Mouse (Mus musculus): ENCODE measurements around the gene Twsg1. TPM values are rescaled to one million over a fixed set of nuclear protein-coding genes. Genes with fewer than 3 reads are reported as not detected.

Twsg1 gene
- polyA plus RNA-seq, 1 experiment from 2014 or later = 63.5 TPM

GRCm38 (mm10) chr17:65919235-65919634, 31.8 kb downstream of the Twsg1 start:
- WGBS = 62% methylated on average over 3 of the region's 3 CpGs
- ATAC-seq (ENCODE audit: low FRiP score, low TSS enrichment) = peak; percentile 58; the same call in 1 of the 2 replicates

GRCm38 (mm10) chr17:65916135-65916668, 34.8 kb downstream of the Twsg1 start:
- H3K36me3 ChIP-seq (ENCODE audit: control insufficient read depth, insufficient read depth, low read length) = no peaks in the 10 kb centered on the region
- H3K4me3 ChIP-seq (ENCODE audit: low read depth, low read length) = no peak overlapping the region
- peaks cover 10% of the 10 kb centered on the region; the same call in 1 of the 2 replicates for H3K4me1 ChIP-seq (replicated peaks; ENCODE audit: control insufficient read depth, insufficient read depth)
- peak overlapping the region; percentile 50; the same call in 1 of the 2 replicates for H3K9ac ChIP-seq (ENCODE audit: low read length)
- peak overlapping the region; percentile 27 for H3K4me2 ChIP-seq (replicated peaks; ENCODE audit: low read depth)
- ATAC-seq (ENCODE audit: low FRiP score, low TSS enrichment) (peak; percentile 82), DNase-seq (ENCODE audit: low spot score) (peak; percentile 78)
- 6% methylated on average over 8 of the region's 8 CpGs for WGBS
- TF ChIP-seq CTCF (IDR thresholded peaks at IDR 0.05; ENCODE audit: low read depth) (peak; percentile 20; the same call in 1 of the 2 replicates), EP300 (optimal IDR thresholded peaks at IDR 0.05) (peak; percentile 6)
- H3K9me3 ChIP-seq (ENCODE audit: control insufficient read depth, low read length) = no peaks in the 10 kb centered on the region
- no peaks in the 10 kb centered on the region for H3K27me3 ChIP-seq (ENCODE audit: control insufficient read depth, insufficient read depth, low read length)
- H3K27ac ChIP-seq (replicated peaks) = peak overlapping the region; percentile 95

More at GRCm38 (mm10) chr17:65919235-65919634, 31.8 kb downstream of the Twsg1 start:
- TF ChIP-seq EP300 (optimal IDR thresholded peaks at IDR 0.05) = no peak
- no peak for TF ChIP-seq CTCF (IDR thresholded peaks at IDR 0.05; ENCODE audit: low read depth)
- no peaks in the 10 kb centered on the region for H3K9me3 ChIP-seq (ENCODE audit: control insufficient read depth, low read length)
- H3K27me3 ChIP-seq (ENCODE audit: control insufficient read depth, insufficient read depth, low read length) = no peaks in the 10 kb centered on the region
- H3K27ac ChIP-seq (replicated peaks) = peak overlapping the region; percentile 45; the same call in 1 of the 2 replicates
- no peak overlapping the region for H3K4me2 ChIP-seq (replicated peaks; ENCODE audit: low read depth)
- H3K4me1 ChIP-seq (replicated peaks; ENCODE audit: control insufficient read depth, insufficient read depth) = peaks cover 6% of the 10 kb centered on the region; the same call in 1 of the 2 replicates
- DNase-seq (ENCODE audit: low spot score) = peak; percentile 23
- no peak overlapping the region for H3K4me3 ChIP-seq (ENCODE audit: low read depth, low read length)
- no peak overlapping the region for H3K9ac ChIP-seq (ENCODE audit: low read length)
- H3K36me3 ChIP-seq (ENCODE audit: control insufficient read depth, insufficient read depth, low read length) = 0 out of 2 replicates have a peak, but pooled peaks cover 5% of the 10 kb centered on the region

GRCm38 (mm10) chr17:65914083-65914482, 36.9 kb downstream of the Twsg1 start:
- 50% methylated on average over 6 of the region's 6 CpGs for WGBS
- Histone ChIP-seq H3K4me1 (replicated peaks; ENCODE audit: control insufficient read depth, insufficient read depth) (peaks cover 10% of the 10 kb centered on the region; the same call in 1 of the 2 replicates), H3K9me3 (ENCODE audit: control insufficient read depth, low read length) (no peaks in the 10 kb centered on the region), H3K36me3 (ENCODE audit: control insufficient read depth, insufficient read depth, low read length) (no peaks in the 10 kb centered on the region; the same call in 1 of the 2 replicates), H3K4me2 (replicated peaks; ENCODE audit: low read depth) (no peak overlapping the region), H3K27me3 (ENCODE audit: control insufficient read depth, insufficient read depth, low read length) (no peaks in the 10 kb centered on the region), H3K4me3 (ENCODE audit: low read depth, low read length) (no peak overlapping the region), H3K9ac (ENCODE audit: low read length) (no peak overlapping the region), H3K27ac (replicated peaks) (peak overlapping the region; percentile 77)
- TF ChIP-seq EP300 (optimal IDR thresholded peaks at IDR 0.05) (no peak), CTCF (IDR thresholded peaks at IDR 0.05; ENCODE audit: low read depth) (no peak)
- ATAC-seq (ENCODE audit: low FRiP score, low TSS enrichment) = no peak
- DNase-seq (ENCODE audit: low spot score) = no peak

- Histone ChIP-seq H3K4me1 (replicated peaks; ENCODE audit: control insufficient read depth, insufficient read depth) (peaks cover 10% of the 10 kb centered on the region; the same call in 1 of the 2 replicates), H3K36me3 (ENCODE audit: control insufficient read depth, insufficient read depth, low read length) (no peaks in the 10 kb centered on the region; the same call in 1 of the 2 replicates), H3K9ac (ENCODE audit: low read length) (no peak overlapping the region), H3K4me3 (ENCODE audit: low read depth, low read length) (no peak overlapping the region), H3K27ac (replicated peaks) (no peak overlapping the region), H3K27me3 (ENCODE audit: control insufficient read depth, insufficient read depth, low read length) (no peaks in the 10 kb centered on the region), H3K4me2 (replicated peaks; ENCODE audit: low read depth) (no peak overlapping the region), H3K9me3 (ENCODE audit: control insufficient read depth, low read length) (no peaks in the 10 kb centered on the region)
- ATAC-seq (ENCODE audit: low FRiP score, low TSS enrichment) = no peak
- no peak for TF ChIP-seq CTCF (IDR thresholded peaks at IDR 0.05; ENCODE audit: low read depth)
- no peak for TF ChIP-seq EP300 (optimal IDR thresholded peaks at IDR 0.05)
- DNase-seq (ENCODE audit: low spot score) = no peak
- WGBS = 94% methylated on average over 2 of the region's 2 CpGs
These were observed 38.8 kb downstream of the Twsg1 start for GRCm38 (mm10) chr17:65912202-65912601.

- H3K9ac ChIP-seq (ENCODE audit: low read length) = no peak overlapping the region
- no peaks in the 10 kb centered on the region; the same call in 1 of the 2 replicates for H3K36me3 ChIP-seq (ENCODE audit: control insufficient read depth, insufficient read depth, low read length)
- no peaks in the 10 kb centered on the region for H3K9me3 ChIP-seq (ENCODE audit: control insufficient read depth, low read length)
- DNase-seq (ENCODE audit: low spot score) (no peak), ATAC-seq (ENCODE audit: low FRiP score, low TSS enrichment) (no peak)
- 71% methylated on average over 15 of the region's 15 CpGs for WGBS
- no peak for TF ChIP-seq EP300 (optimal IDR thresholded peaks at IDR 0.05)
- TF ChIP-seq CTCF (IDR thresholded peaks at IDR 0.05; ENCODE audit: low read depth) = no peak
- H3K4me3 ChIP-seq (ENCODE audit: low read depth, low read length) = no peak overlapping the region
- no peak overlapping the region for H3K27ac ChIP-seq (replicated peaks)
- H3K4me2 ChIP-seq (replicated peaks; ENCODE audit: low read depth) = no peak overlapping the region
- H3K27me3 ChIP-seq (ENCODE audit: control insufficient read depth, insufficient read depth, low read length) = no peaks in the 10 kb centered on the region
- peaks cover 12% of the 10 kb centered on the region; the same call in 1 of the 2 replicates for H3K4me1 ChIP-seq (replicated peaks; ENCODE audit: control insufficient read depth, insufficient read depth)
These were observed 39.5 kb downstream of the Twsg1 start for GRCm38 (mm10) chr17:65911285-65912069.
